10 mouse cellular contexts compared by ENCODE assay signal in the genomic region with DNA sequence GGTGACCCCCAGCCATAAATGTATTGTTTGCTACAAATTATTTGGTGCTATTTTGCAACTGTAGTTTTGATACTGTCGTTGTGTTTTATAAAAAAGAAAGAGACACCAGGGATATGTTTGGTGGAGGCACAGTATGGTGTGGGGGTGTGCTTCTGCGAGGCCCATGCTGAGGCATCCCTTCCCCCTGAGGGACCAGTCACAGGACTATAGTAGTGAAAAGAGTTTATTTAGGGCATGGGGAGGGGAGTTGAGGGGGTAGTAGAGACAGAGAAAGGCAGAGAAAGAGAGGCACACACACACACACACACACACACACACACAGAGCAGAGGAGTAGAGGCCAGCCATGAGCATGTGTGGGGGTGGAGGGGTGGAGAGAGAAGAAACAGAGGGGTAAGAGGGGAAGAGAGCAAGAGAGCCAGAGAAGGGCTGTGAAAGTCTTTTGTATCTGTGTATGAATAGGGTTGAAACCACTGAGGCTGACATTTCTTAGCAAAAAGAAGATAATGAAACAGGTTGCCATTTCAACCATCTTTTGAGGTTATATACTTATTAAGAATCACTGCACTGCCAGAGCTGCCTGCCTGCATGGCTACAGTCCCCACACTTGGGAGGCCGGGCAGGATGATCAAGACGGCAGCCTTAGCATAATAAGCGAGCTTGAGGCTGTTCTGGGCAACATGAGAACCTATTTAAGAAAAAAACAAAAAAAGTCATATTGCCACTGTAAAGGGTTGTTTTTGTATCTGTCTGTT.
DNase-seq lines count a peak whose midpoint lies in the region; ATAC-seq and TF ChIP-seq lines count a peak whose summit lies in the region.
"Had no signal": no experiment of that assay in that cellular context is flagged by ENCODE, and none has a peak within 500 bp of the region (broad histone marks: within the 10 kb centered on the region; RNA-seq: fewer than 3 reads in every experiment).

No protein-coding gene starts in this region.

- H3K27me3 ChIP-seq in intestine, embryonic 16.5 days (replicated peaks; ENCODE audit: control insufficient read depth, insufficient read depth, low read length): no peaks in the 10 kb centered on the region
- no peaks in the 10 kb centered on the region for H3K27me3 ChIP-seq in intestine, postnatal 0 days (replicated peaks; ENCODE audit: control insufficient read depth, insufficient read depth, low read length)
- H3K27me3 ChIP-seq in forebrain, embryonic 10.5 days (ENCODE audit: poor library complexity, severe bottlenecking): no peaks in the 10 kb centered on the region
- H3K27me3 ChIP-seq in hindbrain, embryonic 13.5 days: no peaks in the 10 kb centered on the region
- H3K27me3 ChIP-seq in midbrain, postnatal 0 days (ENCODE audit: insufficient read depth, low read length): no peaks in the 10 kb centered on the region
- H3K27me3 ChIP-seq: Patski had no signal

- TF ChIP-seq CTCF in intestine, postnatal 0 days (IDR thresholded peaks at IDR 0.05; ENCODE audit: low read depth): no peak
- TF ChIP-seq CTCF in midbrain, postnatal 0 days (IDR thresholded peaks at IDR 0.05): no peak

- DNase-seq in forebrain, embryonic 10.5 days (ENCODE audit: extremely low spot score, low spot score): no peak
- DNase-seq in midbrain, postnatal 0 days (ENCODE audit: low spot score): no peak
- DNase-seq in right cerebral cortex, postnatal 10 days (ENCODE audit: low spot score in 2 of 2): no peak

- no peak overlapping the region for H3K27ac ChIP-seq in intestine, embryonic 16.5 days (ENCODE audit: low read length)
- H3K27ac ChIP-seq in intestine, postnatal 0 days (ENCODE audit: low read depth, low read length): no peak overlapping the region
- H3K27ac ChIP-seq in forebrain, embryonic 10.5 days: peak overlapping the region; percentile 77
- H3K27ac ChIP-seq in hindbrain, embryonic 13.5 days: peak overlapping the region; percentile 73
- H3K27ac ChIP-seq in midbrain, postnatal 0 days (ENCODE audit: low read depth, low read length): peak overlapping the region; percentile 67; the same call in 1 of the 2 replicates

- no peaks in the 10 kb centered on the region for H3K4me1 ChIP-seq in intestine, embryonic 16.5 days (ENCODE audit: control insufficient read depth, insufficient read depth, low read length)
- no peaks in the 10 kb centered on the region for H3K4me1 ChIP-seq in intestine, postnatal 0 days (replicated peaks; ENCODE audit: control insufficient read depth, insufficient read depth, low read length)
- peaks cover 18% of the 10 kb centered on the region for H3K4me1 ChIP-seq in forebrain, embryonic 10.5 days
- peaks cover 24% of the 10 kb centered on the region for H3K4me1 ChIP-seq in hindbrain, embryonic 13.5 days (replicated peaks)
- H3K4me1 ChIP-seq in midbrain, postnatal 0 days (ENCODE audit: insufficient read depth, low read length): no peaks in the 10 kb centered on the region

- 80% methylated on average over 5 of the region's 5 CpGs for WGBS in intestine, embryonic 16.5 days
- WGBS in intestine, postnatal 0 days: 86% methylated on average over 5 of the region's 5 CpGs
- WGBS in forebrain, embryonic 10.5 days: 75% methylated on average over 5 of the region's 5 CpGs
- 59% methylated on average over 5 of the region's 5 CpGs for WGBS in hindbrain, embryonic 13.5 days
- WGBS in midbrain, postnatal 0 days: 55% methylated on average over 5 of the region's 5 CpGs

- H3K36me3 ChIP-seq in intestine, embryonic 16.5 days (ENCODE audit: control insufficient read depth, insufficient read depth, low read length): no peaks in the 10 kb centered on the region
- H3K36me3 ChIP-seq in intestine, postnatal 0 days (ENCODE audit: control insufficient read depth, insufficient read depth): no peaks in the 10 kb centered on the region
- H3K36me3 ChIP-seq in forebrain, embryonic 10.5 days (replicated peaks): no peaks in the 10 kb centered on the region
- H3K36me3 ChIP-seq in hindbrain, embryonic 13.5 days: no peaks in the 10 kb centered on the region
- no peaks in the 10 kb centered on the region for H3K36me3 ChIP-seq in midbrain, postnatal 0 days (ENCODE audit: insufficient read depth, low read length)

- H3K9ac ChIP-seq in intestine, embryonic 16.5 days (ENCODE audit: low read depth, low read length): no peak overlapping the region
- H3K9ac ChIP-seq in intestine, postnatal 0 days (ENCODE audit: low read depth, low read length): no peak overlapping the region
- H3K9ac ChIP-seq in hindbrain, embryonic 13.5 days: no peak overlapping the region
- no peak overlapping the region for H3K9ac ChIP-seq in midbrain, postnatal 0 days (replicated peaks; ENCODE audit: low read length, poor library complexity, severe bottlenecking)

- H3K4me3 ChIP-seq in intestine, embryonic 16.5 days (ENCODE audit: low read length): no peak overlapping the region
- H3K4me3 ChIP-seq in intestine, postnatal 0 days (ENCODE audit: low read depth, low read length): no peak overlapping the region
- no peak overlapping the region for H3K4me3 ChIP-seq in forebrain, embryonic 10.5 days
- no peak overlapping the region for H3K4me3 ChIP-seq in hindbrain, embryonic 13.5 days
- no peak overlapping the region for H3K4me3 ChIP-seq in midbrain, postnatal 0 days (ENCODE audit: low read depth, low read length)

- no peaks in the 10 kb centered on the region for H3K9me3 ChIP-seq in intestine, embryonic 16.5 days (ENCODE audit: control insufficient read depth, low read length)
- no peaks in the 10 kb centered on the region for H3K9me3 ChIP-seq in intestine, postnatal 0 days (ENCODE audit: control insufficient read depth)
- no peaks in the 10 kb centered on the region for H3K9me3 ChIP-seq in forebrain, embryonic 10.5 days
- H3K9me3 ChIP-seq in hindbrain, embryonic 13.5 days: no peaks in the 10 kb centered on the region
- no peaks in the 10 kb centered on the region for H3K9me3 ChIP-seq in midbrain, postnatal 0 days (ENCODE audit: low read length)

- ATAC-seq in intestine, embryonic 16.5 days: peak; percentile 31; the same call in 1 of the 2 replicates
- no peak for ATAC-seq in intestine, postnatal 0 days
- peak; percentile 50; the same call in 1 of the 2 replicates for ATAC-seq in hindbrain, embryonic 13.5 days (ENCODE audit: low FRiP score)
- ATAC-seq in midbrain, postnatal 0 days (ENCODE audit: low FRiP score): no peak; the same call in 1 of the 2 replicates
- ATAC-seq in megakaryocyte-erythroid progenitor cell, adult 5-6 weeks (replicated peaks; ENCODE audit: low FRiP score, low TSS enrichment, poor library complexity, severe bottlenecking): no peak
- ATAC-seq in megakaryocyte, adult 5-6 weeks (ENCODE audit: poor library complexity, severe bottlenecking): no peak
- ATAC-seq: Patski had no signal

- H3K4me2 ChIP-seq in intestine, embryonic 16.5 days (ENCODE audit: low read depth, low read length): no peak overlapping the region
- H3K4me2 ChIP-seq in intestine, postnatal 0 days (replicated peaks; ENCODE audit: low read depth): no peak overlapping the region
- H3K4me2 ChIP-seq in hindbrain, embryonic 13.5 days: no peak overlapping the region
- no peak overlapping the region for H3K4me2 ChIP-seq in midbrain, postnatal 0 days (ENCODE audit: low read depth, low read length, poor library complexity, severe bottlenecking)
- H3K4me2 ChIP-seq: lung, embryonic 14.5 days had no signal

Comparison
In these comparisons a context has a peak if more than half of its experiments do, and no peak if none do; other contexts are left out.
1. ATAC-seq: peak in intestine, embryonic 16.5 days (single experiment) and hindbrain, embryonic 13.5 days (single experiment); none in intestine, postnatal 0 days (single experiment), midbrain, postnatal 0 days (single experiment), megakaryocyte-erythroid progenitor cell, adult 5-6 weeks (single experiment) and megakaryocyte, adult 5-6 weeks (single experiment).
2. H3K27ac ChIP-seq: peak in forebrain, embryonic 10.5 days (single experiment), hindbrain, embryonic 13.5 days (single experiment) and midbrain, postnatal 0 days (single experiment); none in intestine, embryonic 16.5 days (single experiment) and intestine, postnatal 0 days (single experiment).